In genomic region chr10:75585876-75586552, GRCm38 (mm10) we compare ENCODE assay signal across 8 mouse cellular contexts. TPM values are rescaled to one million over a fixed set of nuclear protein-coding genes. Genes with fewer than 3 reads are reported as not detected.
DNase-seq lines count a peak whose midpoint lies in the region; ATAC-seq and TF ChIP-seq lines count a peak whose summit lies in the region.

No protein-coding gene starts in this region.

- peak overlapping the region; percentile 30; the same call in 1 of the 2 replicates for H3K4me2 ChIP-seq in lung, embryonic 16.5 days (ENCODE audit: low read depth, low read length)

- H3K4me1 ChIP-seq in MEL (ENCODE audit: control insufficient read depth in 1 of 2, insufficient read depth in 2 of 2, low read length in 2 of 2): peaks cover 0 to 10% of the 10 kb centered on the region in 2 experiments; a peak in 2 of 4 replicates
- no peaks in the 10 kb centered on the region for H3K4me1 ChIP-seq in cerebellum, adult 2 months (ENCODE audit: control insufficient read depth, insufficient read depth, low read length)
- H3K4me1 ChIP-seq in lung, embryonic 16.5 days (replicated peaks; ENCODE audit: control insufficient read depth, insufficient read depth, low read length): peaks cover 17% of the 10 kb centered on the region

- H3K36me3 ChIP-seq in MEL (ENCODE audit: control insufficient read depth in 1 of 2, insufficient read depth in 2 of 2, low read length in 2 of 2): no peaks in the 10 kb centered on the region; a peak in 1 of 4 replicates
- no peaks in the 10 kb centered on the region for H3K36me3 ChIP-seq in lung, embryonic 16.5 days (ENCODE audit: control insufficient read depth, insufficient read depth, low read length)

- peaks cover 3 to 4% of the 10 kb centered on the region in 2 experiments; a peak in 1 of 4 replicates for H3K27me3 ChIP-seq in MEL (ENCODE audit: control insufficient read depth in 1 of 2, insufficient read depth in 2 of 2, low read length in 2 of 2)
- no peaks in the 10 kb centered on the region for H3K27me3 ChIP-seq in cerebellum, adult 2 months (ENCODE audit: control insufficient read depth, insufficient read depth, low read length)
- H3K27me3 ChIP-seq in lung, embryonic 16.5 days (ENCODE audit: control insufficient read depth, insufficient read depth, low read depth, low read length): peaks cover 6% of the 10 kb centered on the region; the same call in 1 of the 2 replicates

- no peak for TF ChIP-seq EP300 in MEL (IDR thresholded peaks at IDR 0.05; ENCODE audit: low read depth in 1 of 2, low read length in 2 of 2)

- TF ChIP-seq RAD21 in MEL (IDR thresholded peaks at IDR 0.05; ENCODE audit: low read depth, low read length): peak; percentile 99

- no peaks in the 10 kb centered on the region for H3K9me3 ChIP-seq in MEL (replicated peaks; ENCODE audit: insufficient read depth, low read length)
- no peaks in the 10 kb centered on the region for H3K9me3 ChIP-seq in lung, embryonic 16.5 days (ENCODE audit: control insufficient read depth, low read length)

- H3K9ac ChIP-seq in MEL (ENCODE audit: control insufficient read depth, low read depth, low read length, poor library complexity, severe bottlenecking): no peak overlapping the region
- H3K9ac ChIP-seq in lung, embryonic 16.5 days (ENCODE audit: low read length): no peak overlapping the region; the same call in 1 of the 2 replicates

- TF ChIP-seq CTCF in MEL (IDR thresholded peaks at IDR 0.05 in 2 of 3, conservative IDR thresholded peaks at IDR 0.05 in 1 of 3; ENCODE audit: control insufficient read depth in 1 of 3, insufficient read depth in 1 of 3, low read depth in 2 of 3, low read length in 3 of 3, poor library complexity in 1 of 3, severe bottlenecking in 1 of 3): peak; percentile 91 to 99 (median 93)
- TF ChIP-seq CTCF in cerebellum, adult 2 months (IDR thresholded peaks at IDR 0.05; ENCODE audit: borderline replicate concordance, insufficient read depth, low read depth, low read length): peak; percentile 95

- H3K4me3 ChIP-seq in MEL (ENCODE audit: control insufficient read depth in 1 of 2, insufficient read depth in 1 of 2, low read depth in 2 of 2, low read length in 2 of 2): no peak overlapping the region
- no peak overlapping the region for H3K4me3 ChIP-seq in cerebellum, adult 2 months (replicated peaks; ENCODE audit: insufficient read depth, low read depth, low read length)
- no peak overlapping the region for H3K4me3 ChIP-seq in lung, embryonic 16.5 days (ENCODE audit: low read length)

- peak; percentile 71 to 75; a peak in 3 of 4 replicates for ATAC-seq in hematopoietic stem cell, adult 5-6 weeks (replicated peaks in 1 of 2; ENCODE audit: insufficient read depth in 1 of 2, low FRiP score in 2 of 2, low TSS enrichment in 1 of 2, low read depth in 1 of 2, poor library complexity in 2 of 2, severe bottlenecking in 2 of 2)
- peak; percentile 71 for ATAC-seq in lung, embryonic 16.5 days (ENCODE audit: low read depth)

- H3K27ac ChIP-seq in MEL (ENCODE audit: control insufficient read depth, low read depth, low read length): no peak overlapping the region
- H3K27ac ChIP-seq in cerebellum, adult 2 months (ENCODE audit: insufficient read depth, low read length): no peak overlapping the region
- no peak overlapping the region for H3K27ac ChIP-seq in lung, embryonic 16.5 days (ENCODE audit: low read length)

- DNase-seq in MEL (ENCODE audit: low read depth, low spot score): peak; percentile 86
- peak; percentile 76 to 88 for DNase-seq in cerebellum, adult 2 months
- DNase-seq in forelimb bud, embryonic 11.5 days (ENCODE audit: low read depth, low spot score): peak; percentile 88
- DNase-seq in layer of hippocampus, adult 8-10 months (ENCODE audit: low spot score in 2 of 2): peak; percentile 80 to 94
- DNase-seq in ovary, postnatal 14 days (ENCODE audit: low spot score): peak; percentile 90
- peak; percentile 84 to 95 for DNase-seq in thymus, postnatal 10 days (ENCODE audit: low spot score in 2 of 2)

- H3K79me2 ChIP-seq in MEL (ENCODE audit: control insufficient read depth, insufficient read depth, low read length, poor library complexity): no peaks in the 10 kb centered on the region

- 6% methylated on average over 20 of the region's 20 CpGs for WGBS in cerebellum, adult 2 months
- WGBS in lung, embryonic 16.5 days: 15% methylated on average over 20 of the region's 20 CpGs

- no peak for TF ChIP-seq POLR2A in MEL (IDR thresholded peaks at IDR 0.05; ENCODE audit: control insufficient read depth in 1 of 2, insufficient read depth in 1 of 2, low read depth in 1 of 2, low read length in 2 of 2, poor library complexity in 1 of 2)
- no peak for TF ChIP-seq POLR2A in cerebellum, adult 2 months (IDR thresholded peaks at IDR 0.05; ENCODE audit: borderline replicate concordance, insufficient read depth, low read length)

TF ChIP-seq in MEL, 35 proteins besides CTCF, POLR2A, EP300 and RAD21 (continues in another document):
- TF ChIP-seq MXI1 (IDR thresholded peaks at IDR 0.05; ENCODE audit: low read depth, low read length): no peak
- no peak for TF ChIP-seq NELFE (IDR thresholded peaks at IDR 0.05; ENCODE audit: low read depth, low read length)
- no peak for TF ChIP-seq CHD1 (IDR thresholded peaks at IDR 0.05; ENCODE audit: low read depth, low read length)
- TF ChIP-seq JUND (IDR thresholded peaks at IDR 0.05; ENCODE audit: low read depth, low read length): no peak
- peak; percentile 77 for TF ChIP-seq ZNF384 (IDR thresholded peaks at IDR 0.05; ENCODE audit: low read depth, low read length)
- TF ChIP-seq RCOR1 (IDR thresholded peaks at IDR 0.05; ENCODE audit: low read depth, low read length): no peak
- no peak for TF ChIP-seq MAX (IDR thresholded peaks at IDR 0.05; ENCODE audit: low read length)
- no peak for TF ChIP-seq USF2 (IDR thresholded peaks at IDR 0.05; ENCODE audit: borderline replicate concordance in 1 of 2, insufficient read depth in 1 of 2, low read depth in 1 of 2, low read length in 2 of 2)
- TF ChIP-seq USF1 (IDR thresholded peaks at IDR 0.05; ENCODE audit: low read depth, low read length): no peak
- no peak for TF ChIP-seq MYB (IDR thresholded peaks at IDR 0.05; ENCODE audit: low read depth, low read length)
- TF ChIP-seq SIN3A (IDR thresholded peaks at IDR 0.05; ENCODE audit: low read length): peak; percentile 66
- no peak for TF ChIP-seq UBTF (IDR thresholded peaks at IDR 0.05; ENCODE audit: borderline replicate concordance, insufficient read depth, low read depth, low read length)
- no peak for TF ChIP-seq MEF2A (IDR thresholded peaks at IDR 0.05; ENCODE audit: extremely low read depth, insufficient replicate concordance, low read depth, low read length, poor library complexity, severe bottlenecking)
- TF ChIP-seq TAL1 (IDR thresholded peaks at IDR 0.05; ENCODE audit: low read length): no peak
- no peak for TF ChIP-seq CHD2 (IDR thresholded peaks at IDR 0.05; ENCODE audit: low read length)
- no peak for TF ChIP-seq ZMIZ1 (IDR thresholded peaks at IDR 0.05; ENCODE audit: low read depth, low read length)
- no peak for TF ChIP-seq GATA1 (IDR thresholded peaks at IDR 0.05; ENCODE audit: low read depth, low read length)
- TF ChIP-seq BHLHE40 (IDR thresholded peaks at IDR 0.05; ENCODE audit: borderline replicate concordance, low read depth, low read length): 0 out of 2 replicates have a peak, but pooled peaks have one; percentile 51
- TF ChIP-seq SMC3 (IDR thresholded peaks at IDR 0.05; ENCODE audit: low read depth, low read length): peak; percentile 97
- no peak for TF ChIP-seq POLR2AphosphoS5 (IDR thresholded peaks at IDR 0.05; ENCODE audit: borderline replicate concordance, low read depth, low read length)
- no peak for TF ChIP-seq ETS1 (IDR thresholded peaks at IDR 0.05; ENCODE audit: low read depth, low read length)
- no peak for TF ChIP-seq NRF1 (IDR thresholded peaks at IDR 0.05; ENCODE audit: insufficient read depth, low read depth, low read length, poor library complexity, severe bottlenecking)
- peak; percentile 94 for TF ChIP-seq ZC3H11A (IDR thresholded peaks at IDR 0.05; ENCODE audit: low read depth, low read length)

RNA-seq across cellular contexts. Expression of gene Ggt5, which starts 3.1 kb away (rescaled TPM):
- 0.03 TPM in 1 of 2 replicates, not detected in the other for total RNA-seq in MEL (2012; rRNA removed)
- polyA plus RNA-seq in MEL (2012; ENCODE audit: insufficient read depth in 1 of 2, insufficient read length in 2 of 2, low read depth in 1 of 2, low replicate concordance in 2 of 2, missing spikeins in 1 of 2): under 1 TPM in 1 of 2 experiments, not detected in 1; 0.11 TPM
- 4.0 and 6.2 TPM in 2 replicates for polyA plus RNA-seq in cerebellum, adult 2 months (2012; rRNA removed)
- 22.8 and 27.9 TPM in 2 replicates for total RNA-seq in hematopoietic stem cell, adult 5-6 weeks (2017)
- total RNA-seq in layer of hippocampus, adult 8-10 months (2022): 1 to 10 TPM; 2.6 to 5.0 (median 4.3) TPM
- polyA plus RNA-seq in lung, embryonic 16.5 days (2015; fragmentation: Nextera tagmentation; extraction: Ambion mirVana): 2.5 and 5.2 TPM in 2 replicates

RNA-seq across cellular contexts. Expression of gene Ggt1, which starts 24.6 kb away (rescaled TPM):
- 0.46 and 1.4 TPM in 2 replicates for total RNA-seq in MEL (2012; rRNA removed)
- 1 to 10 TPM in 1 of 2 experiments, not detected in 1; 3.2 TPM for polyA plus RNA-seq in MEL (2012; ENCODE audit: insufficient read depth in 1 of 2, insufficient read length in 2 of 2, low read depth in 1 of 2, low replicate concordance in 2 of 2, missing spikeins in 1 of 2)
- 3.2 and 3.5 TPM in 2 replicates for polyA plus RNA-seq in cerebellum, adult 2 months (2012; rRNA removed)
- 2.4 TPM in 1 of 2 replicates, not detected in the other for total RNA-seq in hematopoietic stem cell, adult 5-6 weeks (2017)
- 1 to 10 TPM; 4.0 to 5.6 (median 4.6) TPM for total RNA-seq in layer of hippocampus, adult 8-10 months (2022)
- 1.7 and 2.3 TPM in 2 replicates for polyA plus RNA-seq in lung, embryonic 16.5 days (2015; fragmentation: Nextera tagmentation; extraction: Ambion mirVana)

RNA-seq across cellular contexts. Expression of gene Lrrc75b, which starts 25.9 kb away (rescaled TPM):
- total RNA-seq in MEL (2012; rRNA removed): not detected in 2 replicates
- polyA plus RNA-seq in MEL (2012; ENCODE audit: insufficient read depth in 1 of 2, insufficient read length in 2 of 2, low read depth in 1 of 2, low replicate concordance in 2 of 2, missing spikeins in 1 of 2): not detected
- 22.3 and 23.8 TPM in 2 replicates for polyA plus RNA-seq in cerebellum, adult 2 months (2012; rRNA removed)
- total RNA-seq in hematopoietic stem cell, adult 5-6 weeks (2017): not detected in 2 replicates
- 10 to 100 TPM in 3 of 4 experiments, 1 to 10 TPM in 1; 9.5 to 16.9 (median 12.0) TPM for total RNA-seq in layer of hippocampus, adult 8-10 months (2022)
- polyA plus RNA-seq in lung, embryonic 16.5 days (2015; fragmentation: Nextera tagmentation; extraction: Ambion mirVana): 1.7 and 1.9 TPM in 2 replicates

RNA-seq across cellular contexts. Expression of gene Susd2, which starts 57.8 kb away (rescaled TPM):
- 0.07 and 0.12 TPM in 2 replicates for total RNA-seq in MEL (2012; rRNA removed)
- under 1 TPM in 1 of 2 experiments, not detected in 1; 0.15 TPM for polyA plus RNA-seq in MEL (2012; ENCODE audit: insufficient read depth in 1 of 2, insufficient read length in 2 of 2, low read depth in 1 of 2, low replicate concordance in 2 of 2, missing spikeins in 1 of 2)
- 18.5 and 22.0 TPM in 2 replicates for polyA plus RNA-seq in cerebellum, adult 2 months (2012; rRNA removed)
- total RNA-seq in hematopoietic stem cell, adult 5-6 weeks (2017): 0.20 TPM in 1 of 2 replicates, not detected in the other
- total RNA-seq in layer of hippocampus, adult 8-10 months (2022): 1 to 10 TPM; 2.5 to 3.8 (median 3.0) TPM
- 11.0 and 13.0 TPM in 2 replicates for polyA plus RNA-seq in lung, embryonic 16.5 days (2015; fragmentation: Nextera tagmentation; extraction: Ambion mirVana)

Comparison
In these comparisons a context has a peak if more than half of its experiments do, and no peak if none do; other contexts are left out.
1. RNA of gene Lrrc75b, which starts 25.9 kb away (total RNA-seq): 9.5 to 16.9 TPM in layer of hippocampus, adult 8-10 months; not detected in MEL and not detected in hematopoietic stem cell, adult 5-6 weeks; every median in the first group is over 10 times any median in the second.
2. Peak in every context shown above with its lines, with median percentiles within 50 percentile points of each other: DNase-seq.